Mouse (Mus musculus): ENCODE results near the gene Flt3. TPM values are rescaled to one million over a fixed set of nuclear protein-coding genes. Genes with fewer than 3 reads are reported as not detected.

The Flt3 gene
- total and polyA plus RNA-seq, 2 experiments from 2014 or later, result 0.68 to 0.86 TPM

DNA sequence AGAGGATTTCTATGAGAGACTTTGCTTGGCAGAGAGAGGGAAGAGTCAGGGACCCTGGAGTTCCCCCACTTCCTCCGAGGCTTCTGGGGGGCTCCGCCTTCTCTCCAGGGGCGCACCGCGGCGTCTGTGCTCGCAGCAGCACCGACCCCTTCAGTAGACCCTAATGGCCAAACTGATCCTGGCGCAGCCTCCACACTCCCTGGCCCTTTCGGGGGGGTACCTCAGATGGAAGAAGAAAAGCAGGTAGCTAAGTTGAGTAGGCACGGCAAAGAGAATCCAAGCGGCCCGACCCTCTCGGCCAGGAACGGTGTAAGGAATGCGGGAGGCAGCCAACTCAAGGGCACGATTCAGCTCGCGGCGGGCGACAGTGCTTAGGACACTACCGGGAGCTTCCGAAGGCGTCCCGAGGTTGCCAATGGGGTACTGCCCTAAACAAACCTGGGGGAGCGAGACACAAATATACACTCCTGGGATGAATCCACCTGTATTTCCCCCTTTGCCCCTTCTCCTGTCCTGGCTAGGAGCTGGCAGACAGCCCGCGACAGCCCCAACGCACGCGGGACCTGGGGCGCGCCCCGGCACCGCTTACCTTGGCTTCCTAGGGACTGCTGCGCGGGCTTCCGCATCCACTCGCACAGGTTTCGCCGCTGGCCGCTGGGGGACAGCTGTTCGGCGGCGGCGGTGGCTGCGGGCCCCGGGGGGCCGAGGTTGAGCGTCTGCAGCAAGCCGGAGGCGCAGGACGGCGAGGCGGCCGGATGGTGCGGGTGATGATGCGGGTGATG, 94.2 kb downstream of the Flt3 start:
- no peak for TF ChIP-seq CTCF (IDR thresholded peaks at IDR 0.05; ENCODE audit: low read depth)
- DNase-seq (no peak), ATAC-seq (no peak)
- no peak overlapping the region for H3K4me3 ChIP-seq (ENCODE audit: low read depth, low read length)
- no peak overlapping the region for H3K27ac ChIP-seq (ENCODE audit: low read depth, low read length)
- no peak overlapping the region for H3K4me2 ChIP-seq (ENCODE audit: low read depth)
- 1% methylated on average over 54 of the region's 58 CpGs for WGBS
- no peak overlapping the region for H3K9ac ChIP-seq
- no peaks in the 10 kb centered on the region for H3K36me3 ChIP-seq (ENCODE audit: insufficient read depth)
- H3K27me3 ChIP-seq (ENCODE audit: insufficient read depth, low read length), result peaks cover 94% of the 10 kb centered on the region
- H3K4me1 ChIP-seq (ENCODE audit: insufficient read depth), result no peaks in the 10 kb centered on the region
- no peaks in the 10 kb centered on the region for H3K9me3 ChIP-seq (ENCODE audit: low read length)

DNA sequence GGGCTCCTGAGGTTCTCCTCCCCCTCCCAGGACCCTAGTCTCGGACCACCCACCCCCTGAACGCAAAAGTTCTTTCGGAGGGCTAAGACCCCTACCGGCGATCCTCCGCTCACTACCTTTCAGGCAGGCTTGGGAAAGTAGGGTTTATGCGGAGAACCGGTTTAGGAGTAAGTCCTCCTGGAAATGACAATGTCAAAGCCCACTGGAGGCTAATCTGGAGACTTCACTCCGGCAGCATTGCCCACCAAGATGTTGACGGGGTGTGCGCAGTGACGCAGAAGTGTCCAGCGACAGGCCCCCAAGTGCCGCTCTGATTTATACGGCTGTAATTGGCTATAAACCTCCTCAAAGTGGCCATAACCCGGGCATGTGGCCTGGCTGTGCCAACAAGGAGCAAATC, 95.1 kb downstream of the Flt3 start:
- H3K9me3 ChIP-seq (ENCODE audit: low read length), result no peaks in the 10 kb centered on the region
- no peak overlapping the region for H3K9ac ChIP-seq
- H3K27me3 ChIP-seq (ENCODE audit: insufficient read depth, low read length), result peaks cover 94% of the 10 kb centered on the region
- no peaks in the 10 kb centered on the region for H3K36me3 ChIP-seq (ENCODE audit: insufficient read depth)
- H3K4me2 ChIP-seq (ENCODE audit: low read depth), result no peak overlapping the region
- no peak overlapping the region for H3K4me3 ChIP-seq (ENCODE audit: low read depth, low read length)
- WGBS, result 2% methylated on average over 16 of the region's 16 CpGs
- ATAC-seq, result no peak
- no peak for TF ChIP-seq CTCF (IDR thresholded peaks at IDR 0.05; ENCODE audit: low read depth)
- no peaks in the 10 kb centered on the region for H3K4me1 ChIP-seq (ENCODE audit: insufficient read depth)
- DNase-seq, result no peak
- H3K27ac ChIP-seq (ENCODE audit: low read depth, low read length), result no peak overlapping the region

DNA sequence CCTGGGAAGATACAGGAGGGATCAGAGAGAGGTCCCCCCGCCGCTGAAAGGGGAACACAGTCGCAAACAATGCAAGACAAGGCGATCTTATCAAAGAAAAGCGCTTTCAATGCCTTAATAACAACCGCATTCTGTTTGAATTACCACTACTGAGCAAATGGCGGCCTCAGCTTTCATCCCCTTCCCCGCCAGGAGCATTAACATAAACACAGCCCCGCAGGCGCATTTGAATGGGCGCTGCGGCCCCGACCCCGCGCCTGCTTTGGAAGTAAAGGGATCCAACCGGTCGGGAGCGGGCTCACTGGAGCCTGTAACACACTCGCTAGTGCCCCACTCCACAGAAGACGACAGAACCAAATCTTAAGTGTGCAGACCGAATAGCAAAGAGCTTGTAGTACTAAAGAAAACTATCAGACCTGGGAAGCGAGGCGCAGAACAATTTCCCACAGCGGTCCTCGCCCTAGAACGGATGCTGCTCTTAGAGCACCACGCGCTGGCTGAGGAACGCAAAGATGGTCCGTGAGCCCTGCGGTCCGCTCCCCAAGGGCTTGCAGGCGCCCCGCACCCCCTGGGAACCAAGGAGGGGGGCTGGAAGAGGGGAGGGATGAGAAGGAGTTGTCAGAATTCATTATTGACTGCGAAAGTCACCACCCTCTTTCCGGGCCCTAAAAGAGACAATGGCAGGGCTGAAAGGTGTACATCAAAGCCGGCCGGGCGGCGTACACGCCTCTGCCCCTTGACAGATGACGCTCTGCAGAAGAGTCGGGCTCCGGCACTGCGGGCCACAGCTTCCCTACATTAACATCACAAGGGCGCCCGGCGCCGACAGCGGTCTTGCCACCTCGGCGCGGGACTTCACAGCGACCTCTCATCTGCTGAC, 95.8 kb downstream of the Flt3 start:
- no peak overlapping the region for H3K27ac ChIP-seq (ENCODE audit: low read depth, low read length)
- 0 out of 2 replicates have a peak, but pooled peaks cover under 1% of the 10 kb centered on the region for H3K4me1 ChIP-seq (ENCODE audit: insufficient read depth)
- under 1% methylated on average over 54 of the region's 54 CpGs for WGBS
- ATAC-seq (no peak), DNase-seq (no peak)
- TF ChIP-seq CTCF (IDR thresholded peaks at IDR 0.05; ENCODE audit: low read depth), result no peak
- H3K4me2 ChIP-seq (ENCODE audit: low read depth), result no peak overlapping the region
- H3K9me3 ChIP-seq (ENCODE audit: low read length), result no peaks in the 10 kb centered on the region
- H3K4me3 ChIP-seq (ENCODE audit: low read depth, low read length), result no peak overlapping the region
- H3K36me3 ChIP-seq (ENCODE audit: insufficient read depth), result no peaks in the 10 kb centered on the region
- peaks cover 94% of the 10 kb centered on the region for H3K27me3 ChIP-seq (ENCODE audit: insufficient read depth, low read length)
- H3K9ac ChIP-seq, result no peak overlapping the region

DNA sequence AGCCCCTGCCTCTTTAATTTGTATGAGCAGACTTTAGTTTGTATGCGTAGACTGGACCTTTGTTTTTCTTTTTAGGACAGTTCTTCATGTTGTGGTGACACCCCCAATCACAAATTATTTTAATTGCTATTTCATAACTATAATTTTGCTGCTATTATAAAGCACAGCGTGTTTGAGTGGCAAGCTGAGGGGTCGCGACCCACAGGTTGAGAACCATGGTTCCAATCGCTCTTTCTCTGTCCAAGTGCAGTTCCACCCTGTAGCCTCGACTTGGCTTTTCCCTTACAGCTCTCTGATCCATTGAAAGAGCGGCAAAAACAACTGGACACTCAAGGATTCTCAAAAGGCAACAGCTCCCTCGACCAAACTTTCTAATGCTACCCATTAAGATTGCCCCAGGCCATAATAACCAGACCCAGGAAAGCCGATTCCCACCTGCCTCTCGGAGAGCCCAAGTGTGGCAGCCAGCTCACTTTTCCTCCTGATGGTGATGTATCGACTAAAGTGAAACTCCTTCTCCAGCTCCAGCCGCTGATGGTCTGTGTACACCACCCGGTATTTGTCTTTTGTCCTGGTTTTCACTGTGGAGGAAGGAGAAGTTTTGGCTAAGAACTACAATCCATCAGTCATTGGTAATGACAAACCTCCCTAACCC, 97.4 kb downstream of the Flt3 start:
- Histone ChIP-seq H3K9ac (no peak overlapping the region), H3K4me3 (ENCODE audit: low read depth, low read length) (no peak overlapping the region), H3K4me1 (ENCODE audit: insufficient read depth) (0 out of 2 replicates have a peak, but pooled peaks cover 3% of the 10 kb centered on the region), H3K27ac (ENCODE audit: low read depth, low read length) (no peak overlapping the region), H3K4me2 (ENCODE audit: low read depth) (no peak overlapping the region), H3K27me3 (ENCODE audit: insufficient read depth, low read length) (peaks cover 94% of the 10 kb centered on the region), H3K36me3 (ENCODE audit: insufficient read depth) (no peaks in the 10 kb centered on the region), H3K9me3 (ENCODE audit: low read length) (no peaks in the 10 kb centered on the region)
- ATAC-seq (no peak), DNase-seq (no peak)
- 5% methylated on average over 13 of the region's 13 CpGs for WGBS
- no peak for TF ChIP-seq CTCF (IDR thresholded peaks at IDR 0.05; ENCODE audit: low read depth)

DNA sequence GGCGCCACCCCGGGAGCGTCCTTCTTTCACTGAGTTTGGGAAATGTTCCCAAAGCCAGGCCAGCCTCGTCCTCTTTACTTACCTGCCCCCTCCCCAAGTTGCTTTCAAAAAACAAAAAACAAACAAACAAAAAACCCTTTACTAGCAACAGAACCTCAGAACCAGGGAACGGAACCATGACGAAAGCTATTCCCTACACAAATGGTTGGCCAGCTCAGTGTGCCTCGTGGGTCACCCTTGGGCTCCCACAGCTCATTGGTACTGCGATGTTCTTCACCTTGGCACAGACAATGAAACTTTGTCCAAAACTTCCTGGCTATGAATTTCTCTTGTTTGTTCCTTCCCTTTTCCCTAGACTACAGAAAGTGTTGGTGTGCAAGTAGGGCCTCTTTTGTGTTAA, 98.1 kb downstream of the Flt3 start:
- 0 out of 2 replicates have a peak, but pooled peaks cover 3% of the 10 kb centered on the region for H3K4me1 ChIP-seq (ENCODE audit: insufficient read depth)
- H3K4me3 ChIP-seq (ENCODE audit: low read depth, low read length), result no peak overlapping the region
- no peaks in the 10 kb centered on the region for H3K36me3 ChIP-seq (ENCODE audit: insufficient read depth)
- DNase-seq (no peak), ATAC-seq (no peak)
- TF ChIP-seq CTCF (IDR thresholded peaks at IDR 0.05; ENCODE audit: low read depth), result no peak
- peaks cover 92% of the 10 kb centered on the region for H3K27me3 ChIP-seq (ENCODE audit: insufficient read depth, low read length)
- H3K27ac ChIP-seq (ENCODE audit: low read depth, low read length), result no peak overlapping the region
- H3K9ac ChIP-seq, result no peak overlapping the region
- H3K9me3 ChIP-seq (ENCODE audit: low read length), result no peaks in the 10 kb centered on the region
- WGBS, result 3% methylated on average over 8 of the region's 8 CpGs
- H3K4me2 ChIP-seq (ENCODE audit: low read depth), result no peak overlapping the region

DNA sequence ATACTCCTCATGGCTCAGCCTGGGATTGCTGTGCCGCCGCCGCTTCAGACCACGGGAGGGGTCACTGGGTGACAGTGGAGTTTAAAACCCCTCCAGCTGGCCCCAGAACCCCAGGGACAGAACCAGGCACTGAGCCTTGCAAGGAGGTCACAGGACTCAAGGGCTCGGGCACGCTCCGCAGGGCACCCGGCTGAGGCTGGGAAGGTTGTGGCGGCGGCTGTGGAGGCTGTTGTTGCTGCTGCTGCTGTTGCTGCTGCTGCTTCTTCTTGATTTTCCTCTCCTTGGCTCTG, 98.6 kb downstream of the Flt3 start:
- 0 out of 2 replicates have a peak, but pooled peaks cover 3% of the 10 kb centered on the region for H3K4me1 ChIP-seq (ENCODE audit: insufficient read depth)
- WGBS, result 2% methylated on average over 10 of the region's 10 CpGs
- peaks cover 92% of the 10 kb centered on the region for H3K27me3 ChIP-seq (ENCODE audit: insufficient read depth, low read length)
- no peak overlapping the region for H3K27ac ChIP-seq (ENCODE audit: low read depth, low read length)
- no peak for DNase-seq
- H3K9ac ChIP-seq, result no peak overlapping the region
- H3K36me3 ChIP-seq (ENCODE audit: insufficient read depth), result no peaks in the 10 kb centered on the region
- H3K9me3 ChIP-seq (ENCODE audit: low read length), result no peaks in the 10 kb centered on the region
- H3K4me2 ChIP-seq (ENCODE audit: low read depth), result no peak overlapping the region
- no peak for ATAC-seq
- TF ChIP-seq CTCF (IDR thresholded peaks at IDR 0.05; ENCODE audit: low read depth), result no peak
- no peak overlapping the region for H3K4me3 ChIP-seq (ENCODE audit: low read depth, low read length)

All from forebrain, postnatal 0 days (tissue).